Mouse (Mus musculus) kidney, postnatal 0 days (tissue): ENCODE results near the gene 4930451I11Rik. TPM values are rescaled to one million over a fixed set of nuclear protein-coding genes. Genes with fewer than 3 reads are reported as not detected.
A peak's percentile ranks its signal among the peaks of the same experiment; 100 is the strongest.

Source experiments
- ATAC-seq: fragments of 200-750 bp; cut with Nextera tagmentation; replicated peaks from 2 replicates; pipeline ENCODE4 v1.8.0; 2017; ENCODE audit warnings: low read depth, moderate number of reproducible peaks, moderate TSS enrichment, moderate library complexity; ENCODE audit not compliant: low FRiP score
- DNase-seq: peaks from one replicate; pipeline ENCODE4 v3.0.0-alpha.2; 2016; ENCODE audit warnings: low spot score
- H3K27ac ChIP-seq: fragments of 300-500 bp; sonication (generic); 2 replicates; pipeline ENCODE4 v1.5.1; 2014; ENCODE audit warnings: mild to moderate bottlenecking
- H3K27me3 ChIP-seq: fragments of 300-500 bp; sonication (generic); 2 replicates; pipeline ENCODE4 v1.6.1; 2014; ENCODE audit warnings: low read length, mixed read lengths; ENCODE audit not compliant: insufficient read depth
- H3K36me3 ChIP-seq: fragments of 300-500 bp; sonication (generic); 2 replicates; pipeline ENCODE4 v1.6.1; 2014; ENCODE audit warnings: low read length, mixed read lengths; ENCODE audit not compliant: insufficient read depth
- H3K4me1 ChIP-seq: fragments of 300-500 bp; sonication (generic); replicated peaks from 2 replicates; pipeline ENCODE4 v1.6.1; 2014; ENCODE audit warnings: antibody characterized with exemption, low read length, mixed read lengths; ENCODE audit not compliant: insufficient read depth
- H3K4me2 ChIP-seq: fragments of 300-500 bp; sonication (generic); 2 replicates; pipeline ENCODE4 v1.6.1; 2014; ENCODE audit warnings: mild to moderate bottlenecking, low read length, moderate library complexity, mixed read lengths
- H3K4me3 ChIP-seq: fragments of 300-500 bp; sonication (generic); replicated peaks from 2 replicates; pipeline ENCODE4 v1.5.1; 2014; ENCODE audit warnings: low read depth, low read length
- H3K9ac ChIP-seq: fragments of 300-500 bp; sonication (generic); 2 replicates; pipeline ENCODE4 v1.6.1; 2014; ENCODE audit warnings: low read depth, low read length
- H3K9me3 ChIP-seq: fragments of 300-500 bp; sonication (generic); replicated peaks from 2 replicates; pipeline ENCODE4 v1.6.1; 2016; ENCODE audit warnings: low read length, inconsistent platforms, mixed read lengths
- CTCF ChIP-seq: IDR thresholded peaks from 2 replicates; pipeline ENCODE4 v1.5.1; 2016; ENCODE audit warnings: antibody characterized with exemption, low read depth, mild to moderate bottlenecking, moderate library complexity
- WGBS: fragments of 180-500 bp; shearing (Covaris S2); extraction: QIAGEN DNeasy Blood & Tissue Kit; methylation state at CpG from one replicate; pipeline ENCODE4 v1.1.7; 2014; 5-methylcytosine and 5-hydroxymethylcytosine counted together
- polyA plus RNA-seq: library from polyadenylated mRNA; unstranded; fragments of >200 nt; fragmentation: Nextera tagmentation; extraction: Ambion mirVana; gene quantifications from 2 replicates; pipeline ENCODE4 v1.2.1, GENCODE M21; 2015

The 4930451I11Rik gene
- polyA plus RNA-seq, 1 experiment from 2014 or later = 0.37 TPM

GRCm38 (mm10) chr7:126803751-126804150, 27.7 kb downstream of the 4930451I11Rik start:
- H3K27me3 ChIP-seq = no peaks in the 10 kb centered on the region
- no peaks in the 10 kb centered on the region for H3K36me3 ChIP-seq
- no peak overlapping the region for H3K4me2 ChIP-seq
- H3K4me1 ChIP-seq = peaks cover 8% of the 10 kb centered on the region
- ATAC-seq (no peak), DNase-seq (no peak)
- H3K27ac ChIP-seq = no peak overlapping the region
- H3K9me3 ChIP-seq = no peaks in the 10 kb centered on the region
- H3K9ac ChIP-seq = no peak overlapping the region
- H3K4me3 ChIP-seq = no peak overlapping the region
- no peak for TF ChIP-seq CTCF

- H3K27me3 ChIP-seq = no peaks in the 10 kb centered on the region
- 82% methylated on average over 6 of the region's 6 CpGs for WGBS
- no peak overlapping the region for H3K4me2 ChIP-seq
- DNase-seq (no peak), ATAC-seq (no peak)
- no peak overlapping the region for H3K9ac ChIP-seq
- H3K27ac ChIP-seq = no peak overlapping the region
- H3K9me3 ChIP-seq = no peaks in the 10 kb centered on the region
- TF ChIP-seq CTCF = no peak
- H3K36me3 ChIP-seq = no peaks in the 10 kb centered on the region
- peaks cover 4% of the 10 kb centered on the region for H3K4me1 ChIP-seq
- H3K4me3 ChIP-seq = no peak overlapping the region
These were observed 28.3 kb downstream of the 4930451I11Rik start for GRCm38 (mm10) chr7:126803181-126803580.

GRCm38 (mm10) chr7:126802134-126802889, 29.1 kb downstream of the 4930451I11Rik start:
- DNase-seq (no peak), ATAC-seq (no peak)
- no peak for TF ChIP-seq CTCF
- Histone ChIP-seq H3K4me1 (no peaks in the 10 kb centered on the region; the same call in 1 of the 2 replicates), H3K4me2 (no peak overlapping the region), H3K27me3 (no peaks in the 10 kb centered on the region), H3K9ac (no peak overlapping the region), H3K4me3 (no peak overlapping the region), H3K9me3 (no peaks in the 10 kb centered on the region), H3K27ac (no peak overlapping the region), H3K36me3 (no peaks in the 10 kb centered on the region)
- 58% methylated on average over 11 of the region's 11 CpGs for WGBS

- H3K9ac ChIP-seq = no peak overlapping the region
- peaks cover 3% of the 10 kb centered on the region; the same call in 1 of the 2 replicates for H3K4me1 ChIP-seq
- H3K27me3 ChIP-seq = no peaks in the 10 kb centered on the region
- DNase-seq (no peak), ATAC-seq (no peak)
- peaks cover 4% of the 10 kb centered on the region for H3K36me3 ChIP-seq
- 89% methylated on average over 16 of the region's 16 CpGs for WGBS
- H3K27ac ChIP-seq = no peak overlapping the region
- no peak for TF ChIP-seq CTCF
- H3K4me3 ChIP-seq = no peak overlapping the region
- H3K9me3 ChIP-seq = no peaks in the 10 kb centered on the region
- no peak overlapping the region for H3K4me2 ChIP-seq
These were observed 30.4 kb downstream of the 4930451I11Rik start for GRCm38 (mm10) chr7:126801057-126801422.

DNA sequence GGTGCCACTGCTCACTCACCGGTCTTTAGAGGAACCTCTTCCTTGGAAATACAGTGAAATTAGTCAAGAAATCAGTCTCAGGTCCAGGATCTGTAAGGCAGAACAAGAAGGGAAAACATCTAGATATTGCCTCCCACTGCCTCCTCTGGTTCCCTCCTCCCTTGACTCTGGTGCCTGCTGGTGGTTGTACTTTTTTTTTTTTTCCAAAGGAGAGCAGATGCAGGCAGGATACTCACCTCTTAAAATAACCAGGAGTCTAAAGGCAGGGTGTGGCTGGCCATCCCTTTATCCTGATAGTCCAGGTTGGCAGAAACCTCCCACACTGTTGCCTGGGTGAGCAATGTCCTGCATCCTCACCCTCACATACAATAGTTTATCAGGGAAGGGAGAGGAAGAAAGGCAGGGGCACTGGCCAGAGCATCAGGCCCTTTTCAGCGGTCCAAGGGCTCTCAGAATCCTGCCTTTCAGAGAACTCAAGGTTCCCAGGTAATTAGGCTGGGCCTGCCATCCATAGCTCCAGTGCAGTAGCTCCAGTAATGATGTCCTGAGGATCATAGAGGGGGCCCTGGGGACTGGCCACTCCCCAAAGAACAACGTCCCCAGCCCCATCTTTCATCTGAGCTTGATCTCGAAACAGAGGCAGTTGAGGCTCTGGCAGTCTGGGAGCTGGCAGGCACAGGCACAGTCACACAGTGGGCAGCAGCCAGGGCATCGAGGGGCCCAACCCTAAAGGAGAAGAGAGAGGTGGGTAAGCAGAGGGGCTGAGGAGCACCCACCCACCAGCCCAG, 31.0 kb downstream of the 4930451I11Rik start:
- peak; percentile 31 for DNase-seq
- 54% methylated on average over 5 of the region's 5 CpGs for WGBS

DNA sequence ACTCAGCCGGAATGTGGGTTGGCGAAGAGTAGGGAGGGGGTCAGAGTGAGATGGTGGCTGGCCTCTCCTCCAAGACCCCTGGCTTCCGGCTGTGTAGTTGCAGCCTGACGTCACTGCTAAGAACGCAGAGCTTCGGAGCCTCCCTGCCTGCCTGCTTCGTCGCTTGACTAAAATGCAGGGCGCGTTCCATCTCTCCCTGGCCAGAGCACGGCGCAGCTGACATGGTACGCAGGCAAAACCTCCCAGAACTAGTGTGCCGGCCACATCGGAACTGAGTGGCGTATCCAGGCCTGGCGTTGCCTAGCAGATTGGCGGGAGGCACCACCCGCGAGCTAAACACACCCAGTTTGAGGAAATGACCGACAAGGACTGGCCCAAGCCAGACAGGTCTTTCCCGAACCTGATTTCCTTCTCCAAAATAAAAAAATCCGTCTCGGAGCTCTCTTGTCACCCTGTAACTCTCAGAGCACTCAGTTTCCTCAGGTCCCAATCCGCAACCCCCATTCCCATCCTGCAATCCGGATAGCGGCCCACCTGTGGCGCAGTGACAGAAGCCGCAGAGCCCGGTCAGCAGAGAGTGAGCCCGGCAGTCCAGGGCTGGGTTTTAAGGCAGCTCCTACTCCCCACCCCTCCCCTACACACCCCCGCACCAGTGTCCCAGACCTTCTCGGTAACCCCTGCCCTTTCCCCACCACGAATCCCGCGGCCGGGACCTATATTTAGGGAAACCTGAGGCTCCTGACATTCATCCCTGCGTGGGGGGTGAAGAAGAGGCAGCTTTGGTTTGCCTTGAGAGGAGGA, 31.8 kb downstream of the 4930451I11Rik start:
- Histone ChIP-seq H3K4me1 (peaks cover 4% of the 10 kb centered on the region; the same call in 1 of the 2 replicates), H3K9me3 (no peaks in the 10 kb centered on the region), H3K36me3 (peaks cover 18% of the 10 kb centered on the region), H3K27me3 (no peaks in the 10 kb centered on the region), H3K9ac (peak overlapping the region; percentile 62), H3K4me3 (peak overlapping the region; percentile 75), H3K27ac (peak overlapping the region; percentile 96), H3K4me2 (peak overlapping the region; percentile 71)
- peak; percentile 89 for ATAC-seq
- TF ChIP-seq CTCF = peak; percentile 38; the same call in 1 of the 2 replicates
- DNase-seq = peak; percentile 97
- WGBS = 2% methylated on average over 36 of the region's 38 CpGs

More for the DNA sequence above, 31.0 kb downstream of the 4930451I11Rik start:
- no peak for ATAC-seq
- H3K9ac ChIP-seq = peak overlapping the region; percentile 62
- peak overlapping the region; percentile 71 for H3K4me2 ChIP-seq
- peaks cover 4% of the 10 kb centered on the region; the same call in 1 of the 2 replicates for H3K4me1 ChIP-seq
- no peak for TF ChIP-seq CTCF
- H3K27ac ChIP-seq = peak overlapping the region; percentile 96
- no peaks in the 10 kb centered on the region for H3K9me3 ChIP-seq
- peaks cover 10% of the 10 kb centered on the region for H3K36me3 ChIP-seq
- peak overlapping the region; percentile 75 for H3K4me3 ChIP-seq
- H3K27me3 ChIP-seq = no peaks in the 10 kb centered on the region
